Mouse (Mus musculus) urinary bladder, postnatal 36 days (tissue): ENCODE data around the gene 9530077C05Rik.

ENCODE experiments used
- DNase-seq, 2 experiments: peaks; one replicate each; pipeline ENCODE4 v3.0.0; 2022; ENCODE audit warnings: low spot score in 2 of 2, mixed read lengths in 1 of 2

The 9530077C05Rik gene

GRCm38 (mm10) chr9:22457142-22457835 lies 46.0 kb downstream of the 9530077C05Rik start:
- DNase-seq: peak in 1 of 2 experiments; percentile 9

GRCm38 (mm10) chr9:22461946-22462345 lies 50.6 kb downstream of the 9530077C05Rik start:
- peak in 1 of 2 experiments; percentile 45 for DNase-seq

- no peak for DNase-seq
Observed at GRCm38 (mm10) chr9:22466212-22466611, 54.9 kb downstream of the 9530077C05Rik start.

GRCm38 (mm10) chr9:22467371-22468169 lies 56.3 kb downstream of the 9530077C05Rik start:
- peak; percentile 28 to 38 for DNase-seq

- peak; percentile 11 to 51 for DNase-seq
Observed at GRCm38 (mm10) chr9:22468170-22468898, 57.0 kb downstream of the 9530077C05Rik start.

GRCm38 (mm10) chr9:22468899-22469259 lies 57.6 kb downstream of the 9530077C05Rik start:
- DNase-seq: no peak

GRCm38 (mm10) chr9:22469643-22470042 lies 58.3 kb downstream of the 9530077C05Rik start, which contains the start of gene Rp9:
Rp9 (minus strand) TSS chr9:22469743.
- DNase-seq: no peak

GRCm38 (mm10) chr9:22475424-22475868 lies 64.1 kb downstream of the 9530077C05Rik start, which contains the start of gene Bbs9:
Bbs9 (plus strand) TSS chr9:22475715.
- peak; percentile 88 to 92 for DNase-seq

- no peak for DNase-seq
Observed at GRCm38 (mm10) chr9:22476265-22476664, 65.0 kb downstream of the 9530077C05Rik start.

- DNase-seq: no peak
Observed at GRCm38 (mm10) chr9:22478946-22479345, 67.6 kb downstream of the 9530077C05Rik start.

- DNase-seq: no peak
Observed at GRCm38 (mm10) chr9:22483866-22484561, 72.7 kb downstream of the 9530077C05Rik start.

GRCm38 (mm10) chr9:22484562-22485308 lies 73.4 kb downstream of the 9530077C05Rik start:
- DNase-seq: peak; percentile 21 to 30

- DNase-seq: no peak
Observed at GRCm38 (mm10) chr9:22486211-22486610, 74.9 kb downstream of the 9530077C05Rik start.

GRCm38 (mm10) chr9:22488963-22489362 lies 77.7 kb downstream of the 9530077C05Rik start:
- DNase-seq: no peak
